Mouse (Mus musculus) erythroblast, embryonic 14.5 days (primary cell): ENCODE measurements around the gene Frmd4a.

Source experiments
- GATA1 ChIP-seq: IDR thresholded peaks from 2 replicates; pipeline ENCODE4 v1.6.1; 2012; ENCODE audit warnings: low read length, inconsistent platforms, mixed read lengths
- TAL1 ChIP-seq: IDR thresholded peaks from 3 replicates; pipeline ENCODE4 v1.6.1; 2012; ENCODE audit warnings: low read length, inconsistent platforms, mixed read lengths

- TF ChIP-seq GATA1 = no peak
- TF ChIP-seq TAL1 = no peak
Measured at GRCm38 (mm10) chr2:4476608-4477007, 459.1 kb downstream of the Frmd4a start.
